In the genomic region with DNA sequence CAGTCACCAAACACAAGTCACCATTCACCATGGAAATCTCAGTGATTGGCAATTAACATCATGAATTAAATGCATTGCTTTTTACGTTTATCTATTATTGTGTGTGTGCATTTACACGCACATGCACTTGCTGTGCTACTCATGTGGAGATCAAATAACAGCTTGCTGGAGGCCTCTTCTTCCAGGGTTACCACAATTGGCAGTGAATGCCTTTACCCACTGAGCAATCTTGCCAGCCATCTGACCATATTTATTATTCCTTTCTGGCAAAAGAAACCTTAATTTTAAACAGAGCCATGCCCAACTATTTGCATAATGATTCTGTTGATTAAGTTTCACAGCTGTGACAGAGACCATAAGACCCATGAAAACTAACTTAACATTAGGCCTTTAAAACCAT, we compare ENCODE assay signal across 13 mouse cellular contexts.
"Had no signal": no experiment of that assay in that cellular context is flagged by ENCODE, and none has a peak within 500 bp of the region (broad histone marks: within the 10 kb centered on the region; RNA-seq: fewer than 3 reads in every experiment).

No protein-coding gene starts in this region.

- H3K4me1 ChIP-seq: limb, embryonic 12.5 days; liver, embryonic 13.5 days; lung, embryonic 15.5 days; megakaryocyte, embryonic 14.5 days; midbrain, embryonic 12.5 days had no signal

- H3K4me3 ChIP-seq: limb, embryonic 12.5 days; liver, embryonic 13.5 days; lung, embryonic 15.5 days; megakaryocyte, embryonic 14.5 days; midbrain, embryonic 12.5 days had no signal

- H3K9me3 ChIP-seq: limb, embryonic 12.5 days; liver, embryonic 13.5 days; lung, embryonic 15.5 days; megakaryocyte, embryonic 14.5 days; midbrain, embryonic 12.5 days had no signal

- H3K27me3 ChIP-seq: limb, embryonic 12.5 days; liver, embryonic 13.5 days; lung, embryonic 15.5 days; megakaryocyte, embryonic 14.5 days; midbrain, embryonic 12.5 days had no signal

- H3K36me3 ChIP-seq: limb, embryonic 12.5 days; liver, embryonic 13.5 days; lung, embryonic 15.5 days; midbrain, embryonic 12.5 days had no signal

- ATAC-seq: liver, postnatal 0 days; midbrain, embryonic 16.5 days had no signal

- H3K4me2 ChIP-seq: limb, embryonic 12.5 days; liver, embryonic 13.5 days; lung, embryonic 15.5 days; midbrain, embryonic 12.5 days had no signal

- DNase-seq: kidney, postnatal 10 days; liver; liver, embryonic 13.5 days; liver, postnatal 0 days; lung, postnatal 14 days; right cerebral cortex, postnatal 14 days; thymus, postnatal 36 days had no signal

- H3K27ac ChIP-seq: limb, embryonic 12.5 days; liver, embryonic 13.5 days; lung, embryonic 15.5 days; macrophage; midbrain, embryonic 12.5 days had no signal

- H3K9ac ChIP-seq: limb, embryonic 12.5 days; liver, embryonic 13.5 days; liver, postnatal 0 days; lung, embryonic 15.5 days; midbrain, embryonic 12.5 days had no signal
